Mouse (Mus musculus) kidney, postnatal 0 days (tissue): Measurements from ENCODE around the gene Plch2. TPM values are rescaled to one million over a fixed set of nuclear protein-coding genes. Genes with fewer than 3 reads are reported as not detected.
A peak's percentile ranks its signal among the peaks of the same experiment; 100 is the strongest.

Source experiments
- ATAC-seq: fragments of 200-750 bp; cut with Nextera tagmentation; replicated peaks from 2 replicates; pipeline ENCODE4 v1.8.0; 2017; ENCODE audit warnings: low read depth, moderate number of reproducible peaks, moderate TSS enrichment, moderate library complexity; ENCODE audit not compliant: low FRiP score
- DNase-seq: peaks from one replicate; pipeline ENCODE4 v3.0.0-alpha.2; 2016; ENCODE audit warnings: low spot score
- H3K27ac ChIP-seq: fragments of 300-500 bp; sonication (generic); 2 replicates; pipeline ENCODE4 v1.5.1; 2014; ENCODE audit warnings: mild to moderate bottlenecking
- H3K27me3 ChIP-seq: fragments of 300-500 bp; sonication (generic); 2 replicates; pipeline ENCODE4 v1.6.1; 2014; ENCODE audit warnings: low read length, mixed read lengths; ENCODE audit not compliant: insufficient read depth
- H3K36me3 ChIP-seq: fragments of 300-500 bp; sonication (generic); 2 replicates; pipeline ENCODE4 v1.6.1; 2014; ENCODE audit warnings: low read length, mixed read lengths; ENCODE audit not compliant: insufficient read depth
- H3K4me1 ChIP-seq: fragments of 300-500 bp; sonication (generic); replicated peaks from 2 replicates; pipeline ENCODE4 v1.6.1; 2014; ENCODE audit warnings: antibody characterized with exemption, low read length, mixed read lengths; ENCODE audit not compliant: insufficient read depth
- H3K4me2 ChIP-seq: fragments of 300-500 bp; sonication (generic); 2 replicates; pipeline ENCODE4 v1.6.1; 2014; ENCODE audit warnings: mild to moderate bottlenecking, low read length, moderate library complexity, mixed read lengths
- H3K4me3 ChIP-seq: fragments of 300-500 bp; sonication (generic); replicated peaks from 2 replicates; pipeline ENCODE4 v1.5.1; 2014; ENCODE audit warnings: low read depth, low read length
- H3K9ac ChIP-seq: fragments of 300-500 bp; sonication (generic); 2 replicates; pipeline ENCODE4 v1.6.1; 2014; ENCODE audit warnings: low read depth, low read length
- H3K9me3 ChIP-seq: fragments of 300-500 bp; sonication (generic); replicated peaks from 2 replicates; pipeline ENCODE4 v1.6.1; 2016; ENCODE audit warnings: low read length, inconsistent platforms, mixed read lengths
- CTCF ChIP-seq: IDR thresholded peaks from 2 replicates; pipeline ENCODE4 v1.5.1; 2016; ENCODE audit warnings: antibody characterized with exemption, low read depth, mild to moderate bottlenecking, moderate library complexity
- WGBS: fragments of 180-500 bp; shearing (Covaris S2); extraction: QIAGEN DNeasy Blood & Tissue Kit; methylation state at CpG from one replicate; pipeline ENCODE4 v1.1.7; 2014; 5-methylcytosine and 5-hydroxymethylcytosine counted together
- polyA plus RNA-seq: library from polyadenylated mRNA; unstranded; fragments of >200 nt; fragmentation: Nextera tagmentation; extraction: Ambion mirVana; gene quantifications from 2 replicates; pipeline ENCODE4 v1.2.1, GENCODE M21; 2015

Plch2 gene
- polyA plus RNA-seq, 1 experiment from 2014 or later, result 2.3 TPM

- Histone ChIP-seq H3K27ac (no peak overlapping the region), H3K9me3 (no peaks in the 10 kb centered on the region), H3K4me2 (no peak overlapping the region), H3K4me1 (no peaks in the 10 kb centered on the region), H3K27me3 (no peaks in the 10 kb centered on the region), H3K4me3 (no peak overlapping the region), H3K9ac (no peak overlapping the region), H3K36me3 (peaks cover 62% of the 10 kb centered on the region)
- WGBS, result 62% methylated on average over 9 of the region's 9 CpGs
- no peak for TF ChIP-seq CTCF
- DNase-seq (no peak), ATAC-seq (no peak)
Observed at GRCm38 (mm10) chr4:155076677-155077076, 20.1 kb upstream of the Plch2 start.

GRCm38 (mm10) chr4:155075813-155076212 lies 19.2 kb upstream of the Plch2 start:
- Histone ChIP-seq H3K4me1 (no peaks in the 10 kb centered on the region), H3K9ac (no peak overlapping the region), H3K9me3 (no peaks in the 10 kb centered on the region), H3K4me2 (no peak overlapping the region), H3K4me3 (no peak overlapping the region), H3K27ac (no peak overlapping the region), H3K27me3 (no peaks in the 10 kb centered on the region), H3K36me3 (peaks cover 66% of the 10 kb centered on the region)
- no peak for ATAC-seq
- no peak for DNase-seq
- 88% methylated on average over 2 of the region's 2 CpGs for WGBS
- TF ChIP-seq CTCF, result no peak

- TF ChIP-seq CTCF, result no peak; the same call in 1 of the 2 replicates
- Histone ChIP-seq H3K4me1 (no peaks in the 10 kb centered on the region), H3K27me3 (no peaks in the 10 kb centered on the region), H3K36me3 (peaks cover 69% of the 10 kb centered on the region), H3K27ac (no peak overlapping the region), H3K4me2 (no peak overlapping the region), H3K4me3 (no peak overlapping the region), H3K9ac (no peak overlapping the region), H3K9me3 (no peaks in the 10 kb centered on the region)
- DNase-seq, result no peak
- ATAC-seq, result no peak
- WGBS, result 89% methylated on average over 9 of the region's 9 CpGs
Observed at GRCm38 (mm10) chr4:155075137-155075536, 18.6 kb upstream of the Plch2 start.

GRCm38 (mm10) chr4:155074418-155074817 lies 17.8 kb upstream of the Plch2 start:
- ATAC-seq, result no peak
- Histone ChIP-seq H3K27ac (no peak overlapping the region), H3K9ac (no peak overlapping the region), H3K36me3 (peaks cover 68% of the 10 kb centered on the region), H3K4me3 (no peak overlapping the region), H3K4me1 (no peaks in the 10 kb centered on the region), H3K9me3 (no peaks in the 10 kb centered on the region), H3K4me2 (no peak overlapping the region), H3K27me3 (no peaks in the 10 kb centered on the region)
- DNase-seq, result no peak
- WGBS, result 64% methylated on average over 9 of the region's 9 CpGs
- no peak for TF ChIP-seq CTCF

- Histone ChIP-seq H3K4me3 (no peak overlapping the region), H3K4me1 (peaks cover 9% of the 10 kb centered on the region), H3K27ac (0 out of 2 replicates have a peak overlapping the region, but pooled peaks have one; percentile 42), H3K27me3 (no peaks in the 10 kb centered on the region), H3K9ac (no peak overlapping the region), H3K36me3 (peaks cover 50% of the 10 kb centered on the region), H3K9me3 (no peaks in the 10 kb centered on the region), H3K4me2 (no peak overlapping the region)
- ATAC-seq (no peak), DNase-seq (no peak)
- TF ChIP-seq CTCF, result no peak
- 77% methylated on average over 5 of the region's 5 CpGs for WGBS
Observed at GRCm38 (mm10) chr4:155070921-155071320, 14.3 kb upstream of the Plch2 start.

- H3K4me3 ChIP-seq, result no peak overlapping the region
- H3K4me1 ChIP-seq, result peaks cover 9% of the 10 kb centered on the region
- H3K27ac ChIP-seq, result no peak overlapping the region
- 90% methylated on average over 13 of the region's 13 CpGs for WGBS
- ATAC-seq, result no peak
- no peak for DNase-seq
- no peak overlapping the region for H3K9ac ChIP-seq
- H3K4me2 ChIP-seq, result no peak overlapping the region
- no peaks in the 10 kb centered on the region for H3K27me3 ChIP-seq
- H3K36me3 ChIP-seq, result peaks cover 43% of the 10 kb centered on the region
- TF ChIP-seq CTCF, result no peak
- H3K9me3 ChIP-seq, result no peaks in the 10 kb centered on the region
Observed at GRCm38 (mm10) chr4:155070199-155070598, 13.6 kb upstream of the Plch2 start.

GRCm38 (mm10) chr4:155069191-155069590 lies 12.6 kb upstream of the Plch2 start:
- no peak for ATAC-seq
- H3K36me3 ChIP-seq, result peaks cover 33% of the 10 kb centered on the region
- no peak for DNase-seq
- no peak overlapping the region for H3K4me2 ChIP-seq
- no peak overlapping the region for H3K27ac ChIP-seq
- peaks cover 9% of the 10 kb centered on the region for H3K4me1 ChIP-seq
- no peak overlapping the region for H3K4me3 ChIP-seq
- H3K9ac ChIP-seq, result no peak overlapping the region
- WGBS, result 81% methylated on average over 6 of the region's 6 CpGs
- peak; percentile 49 for TF ChIP-seq CTCF
- H3K9me3 ChIP-seq, result no peaks in the 10 kb centered on the region
- H3K27me3 ChIP-seq, result no peaks in the 10 kb centered on the region
